Mouse (Mus musculus) ovary, adult 18-20 months (tissue): Measurements from ENCODE around the gene Sbno2.

Experiments
- DNase-seq: peaks from one replicate; pipeline ENCODE4 v3.0.0; 2022; ENCODE audit warnings: low spot score, mixed read lengths

Gene Sbno2

DNA sequence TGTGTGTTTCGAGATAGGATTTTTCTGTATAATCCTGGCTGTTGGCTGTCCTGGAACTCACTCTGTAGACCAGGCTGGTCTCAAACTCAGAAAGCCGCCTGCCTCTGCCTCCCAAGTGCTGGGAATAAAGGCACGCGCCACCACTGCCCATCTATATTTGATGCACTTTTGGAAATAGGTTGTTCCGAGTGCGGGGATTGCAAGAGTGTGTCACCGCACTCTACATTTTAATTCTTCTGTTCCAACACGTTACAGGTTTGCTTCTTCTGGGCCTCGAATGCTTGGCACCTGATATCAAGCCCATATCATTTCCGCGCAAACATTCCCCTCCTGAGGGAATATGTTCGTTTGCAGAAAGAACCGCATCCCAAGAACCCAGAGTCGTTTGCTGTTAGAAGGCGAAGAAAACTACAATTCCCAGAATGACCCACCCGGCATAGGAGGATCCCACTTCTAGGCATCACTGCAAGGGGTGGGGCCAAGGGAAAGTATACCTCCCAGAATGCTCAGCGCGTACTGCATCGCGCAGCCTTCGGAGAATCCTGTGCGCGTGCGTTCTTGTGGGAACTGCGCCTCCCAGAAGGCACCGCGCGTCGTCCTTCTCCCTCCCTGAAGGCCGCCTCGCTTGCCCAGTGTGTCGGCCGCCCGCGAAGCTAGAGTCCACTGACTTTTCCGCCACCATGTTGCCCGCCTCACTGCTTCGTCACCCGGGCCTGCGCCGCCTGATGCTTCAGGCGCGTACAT, 36.6 kb upstream of the Sbno2 start:
- peak; percentile 95 for DNase-seq

DNA sequence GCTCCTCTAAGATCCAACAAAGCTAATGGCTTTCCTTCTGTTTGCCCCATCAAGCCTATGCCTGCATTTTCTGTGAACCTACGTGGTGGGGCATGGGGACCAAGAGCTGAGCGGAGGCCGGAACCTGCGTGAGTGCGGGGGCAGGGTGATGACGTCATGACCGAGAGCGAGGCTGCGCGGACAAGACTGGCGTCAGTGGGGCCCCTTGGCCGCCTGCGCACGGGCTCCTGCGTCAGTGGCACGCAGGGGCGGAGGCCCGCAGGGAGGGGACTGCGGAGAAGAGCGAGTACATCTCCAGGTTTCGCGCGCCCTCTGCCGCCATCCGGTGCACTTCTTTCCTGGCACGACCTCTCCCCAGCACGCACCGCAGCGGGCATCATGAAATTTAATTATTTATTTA, 35.9 kb upstream of the Sbno2 start:
- DNase-seq = peak; percentile 97

DNA sequence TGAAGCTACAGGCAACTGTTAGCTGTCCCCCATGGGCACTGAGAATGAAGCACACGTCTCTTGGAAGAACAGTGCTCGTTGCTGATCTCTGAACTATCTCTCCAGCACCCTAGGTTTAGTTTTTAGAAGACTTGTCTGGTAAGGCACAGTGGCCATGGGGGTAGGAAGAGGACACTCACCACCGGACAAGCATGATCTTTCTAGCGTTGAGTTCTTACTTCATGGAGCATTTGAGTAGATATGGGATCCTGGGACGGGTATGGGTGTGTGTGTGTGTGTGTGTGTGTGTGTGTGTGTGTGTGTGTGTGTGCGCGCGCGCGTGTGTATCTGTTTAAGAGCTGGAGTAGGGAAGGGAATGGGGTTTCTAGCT, 35.3 kb upstream of the Sbno2 start, which contains the start of gene Cbarp:
Gene Cbarp (minus strand): TSS at position 170 of the 370 bp plus-strand sequence.
- DNase-seq = no peak

DNA sequence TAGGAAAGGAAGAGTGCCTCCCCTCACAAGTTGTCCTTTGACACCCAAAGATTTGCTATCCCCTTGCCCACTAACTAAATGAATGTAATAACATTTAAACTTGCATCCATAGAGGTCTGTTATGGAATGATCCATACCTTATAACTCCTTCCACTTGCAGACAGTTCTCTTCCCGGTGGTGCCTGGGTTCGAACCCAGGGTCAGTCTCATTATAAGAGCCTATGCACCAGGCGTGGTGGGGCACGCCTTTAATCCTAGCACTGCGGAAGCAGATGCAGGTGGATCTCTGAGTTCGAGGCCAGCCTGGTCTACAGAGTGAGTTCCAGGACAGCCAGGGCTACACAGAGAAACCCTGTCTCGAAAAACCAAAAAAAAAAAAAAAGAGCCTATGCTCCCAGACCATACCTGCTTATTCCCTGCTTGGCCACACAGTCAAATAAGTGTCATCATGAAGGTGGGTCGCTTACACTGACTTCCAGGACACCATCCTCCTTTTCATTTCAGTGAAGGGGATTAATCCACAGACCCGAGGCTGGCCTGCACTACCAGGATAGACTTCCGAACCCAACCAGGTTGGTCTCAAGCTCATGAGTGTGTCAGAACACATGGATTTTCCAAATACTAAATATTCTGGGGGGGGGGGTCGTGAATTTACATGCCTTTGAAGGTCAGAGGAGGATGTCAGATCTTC, 34.7 kb upstream of the Sbno2 start:
- no peak for DNase-seq

DNA sequence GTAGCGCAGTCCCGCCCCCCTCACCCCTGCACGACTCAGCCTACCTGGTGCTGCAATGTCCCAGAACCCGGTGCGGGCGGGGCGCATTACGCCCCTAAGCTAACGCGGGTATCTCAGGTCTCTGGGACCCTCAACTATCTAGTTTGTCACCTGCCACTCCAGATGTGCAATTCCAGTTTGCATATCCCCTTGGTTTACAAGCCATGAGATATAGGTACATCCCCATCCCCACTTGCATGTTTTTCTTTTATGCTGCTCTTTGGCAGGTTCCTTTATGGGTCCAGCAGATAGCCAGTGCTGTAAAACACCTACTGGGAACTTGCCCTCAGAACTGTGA, 34.0 kb upstream of the Sbno2 start:
- DNase-seq = no peak

DNA sequence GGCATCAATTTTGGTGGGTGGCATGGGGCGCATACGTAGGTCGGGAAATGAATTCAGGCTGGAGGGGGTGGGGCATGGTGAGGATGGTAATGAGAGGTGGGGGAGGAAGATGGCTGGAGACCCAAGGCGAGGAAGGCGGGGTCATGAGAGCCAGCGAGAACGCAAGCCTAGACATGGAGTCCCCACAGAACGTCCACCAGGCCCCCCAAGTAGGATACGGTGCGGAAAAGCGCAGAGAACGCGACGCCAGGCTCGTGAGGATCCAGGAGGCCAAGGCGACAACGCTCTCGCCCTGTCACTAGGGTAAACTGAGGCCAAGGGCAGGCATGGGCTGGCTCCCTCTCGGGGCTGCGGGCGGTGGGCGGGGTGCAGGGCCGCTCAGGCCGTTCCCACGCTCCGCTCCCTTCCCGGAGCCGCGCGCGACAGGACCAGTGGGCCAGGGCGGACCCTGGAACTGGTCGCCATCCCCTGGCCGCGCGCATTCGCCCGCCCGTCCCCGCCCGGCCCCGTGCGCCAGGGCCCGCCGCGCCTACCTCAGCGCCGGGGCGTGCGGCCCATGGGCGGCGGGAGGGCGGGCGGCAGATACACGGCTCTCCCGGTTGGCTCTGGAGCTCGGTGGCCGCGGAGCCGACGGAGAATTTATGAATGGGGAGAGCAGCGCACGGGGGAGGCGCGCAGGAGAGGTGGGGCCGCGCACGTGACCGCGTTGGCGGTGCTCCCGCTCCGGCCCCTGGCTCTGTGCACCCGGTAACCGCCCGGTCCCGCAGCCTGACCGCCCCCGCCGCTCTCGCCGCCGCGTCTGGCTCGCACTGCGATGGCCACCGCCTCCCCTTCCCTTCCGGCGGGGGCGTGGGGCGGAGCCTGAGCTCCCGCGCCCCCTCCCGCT, 33.4 kb upstream of the Sbno2 start, which contains the start of gene Atp5d:
Gene Atp5d (plus strand): TSS at position 80 of the 886 bp plus-strand sequence.
- DNase-seq = no peak

DNA sequence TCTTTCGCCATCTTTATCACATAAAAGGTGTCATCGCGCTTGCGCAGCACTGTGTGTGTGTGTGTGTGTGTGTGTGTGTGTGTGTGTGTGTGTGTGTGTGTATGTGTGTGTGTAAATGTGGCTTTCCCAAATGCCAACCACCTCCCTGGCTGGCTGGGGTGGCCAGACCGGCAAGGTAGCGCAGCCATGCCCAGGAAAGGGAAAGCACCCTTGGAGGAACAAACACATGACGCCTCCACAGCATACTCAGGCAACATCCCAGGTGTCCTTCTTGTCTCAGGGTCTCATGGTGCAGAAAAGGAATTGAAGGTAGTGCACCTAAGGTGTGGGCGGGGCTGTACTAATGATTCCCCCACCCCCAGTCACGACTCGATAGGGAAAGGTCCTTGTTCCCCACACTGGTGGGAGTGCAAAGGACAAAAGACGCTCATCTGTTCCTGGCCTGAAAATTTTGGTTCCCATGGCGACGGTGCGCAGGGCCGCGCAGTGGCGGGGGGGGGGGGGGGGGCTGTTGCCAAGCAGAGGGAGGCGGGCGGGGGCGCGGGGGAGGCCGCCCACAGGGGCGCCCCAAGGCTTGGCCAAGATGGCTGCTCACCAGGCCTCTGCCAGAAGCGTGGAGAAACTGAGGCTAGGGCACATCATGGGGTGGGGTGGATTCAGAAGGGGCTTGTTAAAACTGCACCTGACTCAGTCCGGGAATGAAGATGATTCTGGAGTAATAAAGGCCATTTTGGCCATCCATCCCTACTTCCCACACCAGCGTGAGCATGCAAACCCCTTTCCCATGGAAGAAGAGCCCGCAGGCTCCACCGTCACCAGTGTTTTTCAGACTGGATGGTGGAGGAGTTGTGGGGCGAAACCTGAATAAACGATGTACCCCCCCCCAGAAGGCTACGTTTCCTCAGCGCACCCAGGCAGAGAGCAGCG, 32.5 kb upstream of the Sbno2 start:
- DNase-seq = no peak

DNA sequence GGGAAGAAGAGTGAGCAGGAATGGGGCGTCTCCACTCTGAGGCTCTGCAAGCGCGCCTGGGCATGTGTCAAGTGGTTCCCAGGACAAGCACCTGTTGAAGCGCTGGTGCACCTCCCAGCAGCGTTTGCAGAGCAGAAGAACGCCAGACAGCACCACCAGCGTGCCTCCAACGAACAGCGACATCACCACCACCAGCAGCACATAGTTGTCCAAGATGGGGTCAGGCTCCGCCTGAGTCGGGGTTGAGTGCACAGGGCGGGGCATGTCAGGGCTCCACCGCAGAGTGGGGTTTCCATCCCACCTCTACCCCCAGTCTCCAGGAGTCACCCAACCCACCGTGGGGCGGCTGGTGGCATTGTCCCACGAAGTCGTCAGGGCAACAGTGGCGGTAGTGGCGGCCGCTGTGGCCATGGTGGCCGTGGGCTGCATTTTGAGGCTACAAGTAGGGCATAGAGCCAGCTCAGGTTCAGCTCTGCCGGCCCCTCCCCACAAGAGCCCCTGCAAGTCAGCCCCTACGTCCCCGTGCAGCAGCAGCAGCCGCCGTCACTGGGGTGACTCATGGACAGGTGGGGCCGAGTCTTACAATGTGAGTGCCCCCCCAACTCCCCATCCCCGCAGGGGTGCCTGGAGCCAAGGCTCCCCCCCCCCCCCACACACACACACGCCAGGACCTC, 31.7 kb upstream of the Sbno2 start:
- DNase-seq = no peak

DNA sequence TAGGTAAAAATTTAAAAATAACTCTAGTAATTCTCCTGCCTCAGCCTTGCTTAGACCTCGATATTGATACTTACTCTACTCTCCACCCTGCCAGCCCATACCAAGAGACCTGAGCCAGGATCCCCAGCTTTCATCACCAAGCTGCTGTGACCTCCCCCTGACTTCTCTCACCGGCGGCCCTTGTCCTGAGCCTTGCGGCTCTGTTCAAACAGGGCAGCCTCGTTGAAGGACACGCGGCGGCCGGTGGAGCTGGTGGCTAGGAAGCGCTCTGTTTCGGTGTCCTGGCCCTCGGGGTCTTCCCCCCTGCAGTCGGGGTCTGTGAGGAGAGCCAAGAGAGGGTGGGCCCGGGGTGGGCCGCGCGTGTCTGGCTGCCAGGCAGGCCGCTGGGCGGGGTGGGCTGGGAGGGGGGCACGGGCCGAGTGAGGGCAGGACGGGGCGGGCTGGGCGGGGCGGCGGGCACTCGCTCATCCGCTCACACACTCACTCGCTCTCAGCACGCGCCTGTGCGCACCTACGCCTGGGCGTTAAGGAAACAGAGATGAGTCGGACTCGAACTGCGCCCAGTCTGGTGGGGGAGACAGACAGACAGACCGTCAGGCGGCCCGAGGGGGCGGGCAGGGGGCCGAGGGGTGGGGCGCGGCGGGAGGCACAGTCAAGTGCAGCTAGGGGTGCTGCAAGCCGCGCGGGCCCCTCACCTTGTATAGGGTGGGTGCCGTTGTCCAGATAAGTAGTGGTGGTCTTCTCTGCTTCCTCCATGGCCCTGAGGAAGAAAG, 31.0 kb upstream of the Sbno2 start:
- DNase-seq = no peak

DNA sequence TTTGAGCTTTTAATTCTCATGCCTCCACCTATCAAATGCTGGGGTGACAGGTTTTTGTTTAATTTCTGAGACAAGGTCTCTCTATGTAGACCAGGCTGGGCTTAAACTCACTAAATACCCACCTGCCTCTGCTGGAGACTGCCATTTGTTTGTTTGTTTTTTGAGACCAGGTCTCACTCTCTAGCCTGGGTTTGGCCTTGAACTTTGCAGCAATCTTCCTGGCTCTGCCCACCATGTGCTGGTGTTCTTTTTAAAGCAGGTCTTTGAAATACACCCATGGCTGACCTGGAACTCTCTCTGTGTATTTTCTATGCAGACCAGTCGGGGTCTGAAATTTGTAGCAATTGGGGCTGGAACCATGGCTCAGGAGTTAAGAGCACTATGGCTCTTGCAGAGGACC, 30.3 kb upstream of the Sbno2 start:
- no peak for DNase-seq

DNA sequence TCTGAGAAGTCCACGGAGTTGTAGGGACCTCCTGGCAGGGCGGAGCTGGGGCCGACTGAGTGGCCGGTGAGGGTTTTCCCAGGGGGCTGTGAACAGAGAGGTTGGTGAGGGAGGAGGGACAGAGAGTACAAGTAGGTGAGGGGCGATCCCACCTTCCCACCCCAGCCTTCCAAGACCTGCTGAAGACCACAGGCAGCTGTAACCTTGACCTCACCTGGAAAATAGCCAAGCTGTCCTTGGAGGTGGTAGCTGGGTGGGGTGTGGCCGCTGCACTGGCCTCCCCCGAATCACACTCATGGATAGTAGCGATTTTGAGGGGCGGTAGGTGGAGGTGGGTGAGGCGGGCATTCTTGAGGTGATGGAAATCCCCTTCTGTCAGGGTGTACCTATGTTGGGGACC, 29.8 kb upstream of the Sbno2 start:
- no peak for DNase-seq

DNA sequence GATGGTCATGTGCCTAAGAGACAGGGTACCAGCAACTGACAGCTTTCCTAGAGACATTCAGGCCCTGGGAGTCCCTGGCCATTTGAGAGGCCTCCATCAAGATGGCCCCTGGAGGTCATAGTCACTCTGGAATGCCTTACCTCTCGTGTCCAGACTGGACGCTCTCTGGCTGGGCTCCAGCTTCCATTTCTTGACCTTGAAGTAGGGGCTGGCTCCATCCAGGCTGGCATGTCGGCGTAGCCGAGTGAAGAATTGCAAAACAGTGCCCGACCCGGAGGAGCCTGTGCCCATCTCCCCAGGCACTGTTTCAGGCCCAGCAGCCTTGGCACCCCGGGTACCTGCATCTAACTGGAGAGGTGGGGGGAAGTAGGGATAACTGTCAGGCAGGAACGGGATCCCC, 29.1 kb upstream of the Sbno2 start:
- no peak for DNase-seq

DNA sequence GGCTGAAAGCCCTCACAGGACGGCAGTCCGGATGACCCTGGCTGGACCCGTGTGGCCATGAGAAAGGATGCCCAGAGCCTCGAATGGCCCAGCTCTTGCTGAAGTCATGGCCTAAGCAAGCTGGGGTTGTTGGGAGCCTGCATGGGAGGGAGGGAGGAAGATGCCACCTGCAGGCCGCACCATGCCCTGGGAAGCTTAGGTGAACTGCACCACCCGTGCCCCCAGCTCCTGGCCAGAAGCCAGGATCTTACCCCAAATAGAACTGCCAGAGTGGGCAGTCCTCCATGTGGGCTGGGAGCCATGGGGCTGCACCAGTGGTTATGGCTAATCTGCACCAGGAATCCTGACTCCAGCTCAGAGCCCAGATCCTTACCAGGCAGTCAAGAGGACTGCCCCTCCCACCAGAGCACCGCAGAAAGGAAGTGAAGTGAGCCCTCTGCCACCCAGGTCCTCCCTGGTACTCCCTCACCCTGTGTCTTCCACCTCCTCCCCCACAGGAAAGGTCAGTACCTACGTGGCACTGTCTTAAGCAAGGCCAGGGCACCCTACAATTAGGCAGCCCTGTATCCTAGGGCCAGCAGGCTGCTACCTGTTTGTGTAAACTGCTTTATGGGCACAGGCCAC, 28.0 kb upstream of the Sbno2 start:
- no peak for DNase-seq

DNA sequence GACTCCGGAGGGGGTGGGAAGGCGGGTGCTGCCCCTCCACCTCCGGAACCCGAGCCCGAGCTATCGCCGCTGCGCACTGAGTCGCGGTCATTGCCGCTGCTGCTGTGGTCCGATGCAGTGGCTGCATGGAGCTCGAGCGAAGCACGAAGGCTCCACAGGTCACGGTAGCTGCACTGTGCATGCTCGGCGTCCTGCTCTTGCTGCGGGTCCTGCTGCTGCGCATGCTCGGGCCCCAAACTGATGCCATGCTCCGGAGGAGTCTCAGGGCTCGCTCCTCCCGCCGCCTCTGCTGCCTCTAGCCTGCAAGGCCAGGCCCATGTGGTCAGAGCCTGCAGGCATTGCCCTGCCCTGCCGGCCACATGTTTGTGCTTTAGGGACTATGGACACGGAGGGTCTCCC, 26.6 kb upstream of the Sbno2 start:
- DNase-seq = no peak

DNA sequence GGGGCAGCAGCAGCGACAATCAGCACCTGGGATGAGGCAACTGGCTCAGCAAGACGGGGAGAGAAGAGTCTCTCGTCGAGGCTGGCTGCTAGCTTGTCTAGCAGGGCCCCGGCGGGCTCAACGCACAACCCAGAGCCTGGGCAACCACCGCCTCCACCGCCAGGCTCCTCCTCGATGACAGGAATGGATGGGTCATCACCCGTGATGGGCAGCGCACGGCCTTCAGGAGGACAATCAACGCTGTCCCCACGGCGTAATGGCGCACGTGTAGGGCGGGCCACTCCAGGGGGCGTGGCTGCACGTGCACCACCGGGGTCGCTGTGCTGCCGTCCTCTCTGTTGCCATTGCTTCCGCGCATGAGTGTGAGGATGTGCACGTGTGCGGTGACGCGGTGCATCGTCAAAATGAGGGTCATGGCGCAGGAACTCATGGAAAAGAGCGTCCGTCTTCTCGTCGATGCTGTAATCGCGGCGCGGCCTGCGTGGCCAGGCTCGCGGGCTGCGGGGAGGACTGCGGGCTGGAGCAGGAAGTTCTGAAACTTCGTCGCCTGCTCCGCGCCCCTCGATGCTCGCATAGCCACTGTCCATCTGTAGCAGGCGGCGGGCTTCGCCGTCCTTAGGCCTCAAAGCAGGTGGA, 26.1 kb upstream of the Sbno2 start:
- no peak for DNase-seq

DNA sequence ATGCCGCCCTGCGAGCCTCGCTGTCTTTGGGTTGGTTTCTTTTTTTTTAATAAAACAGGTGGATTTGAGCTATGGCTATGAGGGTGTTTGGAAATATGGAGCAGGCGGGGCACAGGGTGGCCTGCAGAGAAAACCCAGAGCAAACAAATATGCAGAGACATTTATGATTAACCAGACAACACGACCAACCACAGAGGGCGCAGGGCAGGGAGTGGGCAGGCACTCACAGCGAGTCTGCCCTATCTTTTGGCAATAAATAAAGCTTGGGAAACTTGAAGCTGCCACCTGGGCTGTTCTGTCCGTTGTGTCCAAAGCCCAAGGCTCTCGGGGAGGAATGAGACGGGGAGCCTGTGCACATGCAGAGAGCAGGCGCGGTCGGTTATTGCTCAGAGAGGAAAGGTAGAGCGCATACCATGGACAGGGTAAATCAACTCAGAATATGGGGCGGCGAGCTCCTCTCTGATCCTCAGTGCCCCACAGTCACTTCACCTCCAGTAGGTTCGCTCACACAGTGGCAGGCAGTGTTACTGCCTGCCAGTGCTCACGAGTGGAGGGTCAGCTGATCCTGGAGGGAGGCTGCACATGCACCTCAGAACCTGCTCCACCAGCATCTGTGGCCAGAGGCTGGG, 25.1 kb upstream of the Sbno2 start:
- DNase-seq = no peak

DNA sequence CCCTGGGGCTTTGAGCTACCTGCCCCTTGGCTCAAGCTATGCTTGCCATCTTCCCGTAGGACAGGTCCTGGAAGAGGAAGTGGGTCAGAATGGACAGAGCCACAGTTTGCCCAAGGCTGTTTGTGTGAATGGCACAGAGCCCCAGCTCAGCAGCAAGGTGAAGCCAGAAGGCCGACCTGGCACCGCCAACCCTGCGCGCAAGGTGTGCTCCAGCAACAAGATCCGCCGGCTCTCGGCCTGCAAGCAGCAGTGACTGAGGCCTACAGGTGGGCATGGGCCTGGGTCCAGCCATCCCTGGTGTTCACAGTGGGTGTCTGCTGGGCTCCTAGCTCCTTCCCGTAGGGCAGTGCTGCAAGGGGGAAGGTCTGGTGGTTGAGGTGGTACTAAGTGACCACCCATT, 24.5 kb upstream of the Sbno2 start:
- DNase-seq = no peak

DNA sequence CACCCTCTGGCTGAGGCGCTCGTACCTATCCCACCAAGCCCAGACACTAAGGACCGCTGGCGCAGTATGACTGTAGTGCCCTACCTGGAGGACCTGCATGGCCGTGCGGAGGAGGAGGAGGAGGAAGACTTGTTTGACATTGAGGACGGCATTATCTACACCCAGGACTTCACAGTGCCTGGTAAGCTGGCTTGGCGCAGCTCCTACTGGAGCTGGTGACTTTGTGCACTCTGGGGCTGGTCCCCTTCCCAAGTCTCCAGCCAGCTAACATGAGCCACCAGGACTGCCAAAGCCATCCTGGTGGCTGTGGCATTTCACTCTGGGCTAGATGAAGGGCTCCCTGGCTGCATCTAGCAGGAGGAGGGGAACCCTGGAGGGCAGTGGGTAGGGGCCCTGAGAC, 22.5 kb upstream of the Sbno2 start:
- DNase-seq = no peak
